Mouse (Mus musculus) intestine, embryonic 14.5 days (tissue): ENCODE measurements around the gene Bahcc1. TPM values are rescaled to one million over a fixed set of nuclear protein-coding genes. Genes with fewer than 3 reads are reported as not detected.

Source experiments
- ATAC-seq: fragments of 200-750 bp; cut with Nextera tagmentation; replicated peaks from 2 replicates; pipeline ENCODE4 v1.8.0; 2017; ENCODE audit warnings: low read depth, moderate number of reproducible peaks, moderate TSS enrichment, moderate library complexity; ENCODE audit not compliant: low FRiP score, low TSS enrichment
- DNase-seq: peaks from one replicate; pipeline ENCODE4 v3.0.0-alpha.2; 2018; ENCODE audit warnings: low spot score
- H3K27ac ChIP-seq: fragments of 300-500 bp; sonication (generic); 2 replicates; pipeline ENCODE4 v1.5.1; 2014; ENCODE audit warnings: low read depth, mild to moderate bottlenecking, control low read depth
- H3K27me3 ChIP-seq: fragments of 300-500 bp; sonication (generic); replicated peaks from 2 replicates; pipeline ENCODE4 v1.6.1; 2014; ENCODE audit warnings: low read length, control low read depth; ENCODE audit not compliant: control insufficient read depth, insufficient read depth
- H3K36me3 ChIP-seq: fragments of 300-500 bp; sonication (generic); 2 replicates; pipeline ENCODE4 v1.6.1; 2014; ENCODE audit warnings: low read length, control low read depth; ENCODE audit not compliant: control insufficient read depth, insufficient read depth
- H3K4me1 ChIP-seq: fragments of 300-500 bp; sonication (generic); replicated peaks from 2 replicates; pipeline ENCODE4 v1.6.1; 2014; ENCODE audit warnings: low read length, control low read depth, mixed read lengths; ENCODE audit not compliant: control insufficient read depth, insufficient read depth
- H3K4me2 ChIP-seq: fragments of 300-500 bp; sonication (generic); 2 replicates; pipeline ENCODE4 v1.6.1; 2014; ENCODE audit warnings: low read length
- H3K4me3 ChIP-seq: fragments of 300-500 bp; sonication (generic); 2 replicates; pipeline ENCODE4 v1.5.1; 2014; ENCODE audit warnings: low read depth, low read length, control low read depth, mixed read lengths
- H3K9ac ChIP-seq: fragments of 300-500 bp; sonication (generic); 2 replicates; pipeline ENCODE4 v1.6.1; 2014; ENCODE audit warnings: mild to moderate bottlenecking, low read length
- H3K9me3 ChIP-seq: fragments of 300-500 bp; sonication (generic); 2 replicates; pipeline ENCODE4 v1.6.1; 2016; ENCODE audit warnings: low read length, control low read depth; ENCODE audit not compliant: control insufficient read depth
- WGBS: fragments of 180-500 bp; shearing (Covaris S2); extraction: QIAGEN DNeasy Blood & Tissue Kit; methylation state at CpG from one replicate; pipeline ENCODE4 v1.1.7; 2014; 5-methylcytosine and 5-hydroxymethylcytosine counted together
- polyA plus RNA-seq: library from polyadenylated mRNA; unstranded; fragments of >200 nt; fragmentation: Nextera tagmentation; extraction: Ambion mirVana; gene quantifications from 2 replicates; pipeline ENCODE4 v1.2.1, GENCODE M21; 2014

Bahcc1 gene
- polyA plus RNA-seq, 1 experiment from 2014 or later, result 12.7 TPM

GRCm38 (mm10) chr11:120218176-120218856 lies 14.4 kb upstream of the Bahcc1 start:
- H3K4me3 ChIP-seq, result no peak overlapping the region
- H3K4me1 ChIP-seq, result peaks cover 46% of the 10 kb centered on the region
- H3K4me2 ChIP-seq, result no peak overlapping the region
- H3K36me3 ChIP-seq, result no peaks in the 10 kb centered on the region
- DNase-seq, result no peak
- H3K9me3 ChIP-seq, result peaks cover 6% of the 10 kb centered on the region; the same call in 1 of the 2 replicates
- no peak overlapping the region for H3K9ac ChIP-seq
- ATAC-seq, result no peak
- peak overlapping the region; percentile 33; the same call in 1 of the 2 replicates for H3K27ac ChIP-seq
- no peaks in the 10 kb centered on the region for H3K27me3 ChIP-seq
- WGBS, result 87% methylated on average over 17 of the region's 17 CpGs

- Histone ChIP-seq H3K27me3 (no peaks in the 10 kb centered on the region), H3K4me1 (peaks cover 49% of the 10 kb centered on the region), H3K36me3 (no peaks in the 10 kb centered on the region), H3K4me3 (no peak overlapping the region), H3K27ac (peak overlapping the region; percentile 33; the same call in 1 of the 2 replicates), H3K9me3 (0 out of 2 replicates have a peak, but pooled peaks cover under 1% of the 10 kb centered on the region), H3K9ac (no peak overlapping the region), H3K4me2 (no peak overlapping the region)
- no peak for DNase-seq
- WGBS, result 63% methylated on average over 6 of the region's 6 CpGs
- ATAC-seq, result no peak
Measured at GRCm38 (mm10) chr11:120218946-120219345, 13.8 kb upstream of the Bahcc1 start.

- ATAC-seq (no peak), DNase-seq (no peak)
- Histone ChIP-seq H3K9ac (0 out of 2 replicates have a peak overlapping the region, but pooled peaks have one; percentile 16), H3K36me3 (no peaks in the 10 kb centered on the region), H3K4me1 (peaks cover 57% of the 10 kb centered on the region), H3K9me3 (no peaks in the 10 kb centered on the region), H3K4me2 (no peak overlapping the region), H3K27ac (peak overlapping the region; percentile 7; the same call in 1 of the 2 replicates), H3K4me3 (no peak overlapping the region), H3K27me3 (no peaks in the 10 kb centered on the region)
- WGBS, result 54% methylated on average over 9 of the region's 9 CpGs
Measured at GRCm38 (mm10) chr11:120219916-120220522, 12.7 kb upstream of the Bahcc1 start.

GRCm38 (mm10) chr11:120220963-120221827 lies 11.6 kb upstream of the Bahcc1 start:
- WGBS, result 39% methylated on average over 12 of the region's 12 CpGs

GRCm38 (mm10) chr11:120222425-120223104 lies 10.2 kb upstream of the Bahcc1 start:
- ATAC-seq (no peak), DNase-seq (no peak)
- no peaks in the 10 kb centered on the region for H3K36me3 ChIP-seq
- WGBS, result 76% methylated on average over 6 of the region's 6 CpGs
- H3K4me1 ChIP-seq, result peaks cover 58% of the 10 kb centered on the region
- H3K4me3 ChIP-seq, result no peak overlapping the region
- no peak overlapping the region for H3K9ac ChIP-seq
- H3K27ac ChIP-seq, result no peak overlapping the region
- no peaks in the 10 kb centered on the region for H3K27me3 ChIP-seq
- no peaks in the 10 kb centered on the region for H3K9me3 ChIP-seq
- no peak overlapping the region for H3K4me2 ChIP-seq

More at GRCm38 (mm10) chr11:120220963-120221827, 11.6 kb upstream of the Bahcc1 start:
- Histone ChIP-seq H3K9ac (no peak overlapping the region), H3K9me3 (no peaks in the 10 kb centered on the region), H3K4me3 (no peak overlapping the region), H3K4me2 (no peak overlapping the region), H3K36me3 (no peaks in the 10 kb centered on the region), H3K4me1 (peaks cover 57% of the 10 kb centered on the region), H3K27ac (peak overlapping the region; percentile 7; the same call in 1 of the 2 replicates), H3K27me3 (no peaks in the 10 kb centered on the region)
- ATAC-seq (no peak), DNase-seq (peak; percentile 54)

- WGBS, result 51% methylated on average over 19 of the region's 19 CpGs
- H3K27me3 ChIP-seq, result no peaks in the 10 kb centered on the region
- H3K4me3 ChIP-seq, result no peak overlapping the region
- H3K9ac ChIP-seq, result no peak overlapping the region
- peaks cover 71% of the 10 kb centered on the region for H3K4me1 ChIP-seq
- H3K36me3 ChIP-seq, result no peaks in the 10 kb centered on the region
- peak; percentile 69 for DNase-seq
- peak; percentile 41 for ATAC-seq
- peak overlapping the region; percentile 2; the same call in 1 of the 2 replicates for H3K4me2 ChIP-seq
- H3K27ac ChIP-seq, result peak overlapping the region; percentile 52
- no peaks in the 10 kb centered on the region for H3K9me3 ChIP-seq
Measured at GRCm38 (mm10) chr11:120223586-120224487, 8.9 kb upstream of the Bahcc1 start.

- Histone ChIP-seq H3K36me3 (no peaks in the 10 kb centered on the region), H3K27me3 (no peaks in the 10 kb centered on the region), H3K4me3 (peak overlapping the region; percentile 20; the same call in 1 of the 2 replicates), H3K4me1 (peaks cover 79% of the 10 kb centered on the region), H3K27ac (peak overlapping the region; percentile 52), H3K9ac (peak overlapping the region; percentile 35), H3K9me3 (no peaks in the 10 kb centered on the region), H3K4me2 (peak overlapping the region; percentile 49)
- no peak for ATAC-seq
- DNase-seq, result peak; percentile 68
- 33% methylated on average over 11 of the region's 11 CpGs for WGBS
Measured at GRCm38 (mm10) chr11:120224488-120225255, 8.1 kb upstream of the Bahcc1 start.
